Mouse (Mus musculus) WW6 (cell line): ENCODE measurements around the gene Dusp15.

ENCODE experiments used
- DNase-seq: peaks from one replicate; pipeline ENCODE4 v3.0.0-alpha.2; 2013; ENCODE audit warnings: low read depth, low spot score

The Dusp15 gene

DNA sequence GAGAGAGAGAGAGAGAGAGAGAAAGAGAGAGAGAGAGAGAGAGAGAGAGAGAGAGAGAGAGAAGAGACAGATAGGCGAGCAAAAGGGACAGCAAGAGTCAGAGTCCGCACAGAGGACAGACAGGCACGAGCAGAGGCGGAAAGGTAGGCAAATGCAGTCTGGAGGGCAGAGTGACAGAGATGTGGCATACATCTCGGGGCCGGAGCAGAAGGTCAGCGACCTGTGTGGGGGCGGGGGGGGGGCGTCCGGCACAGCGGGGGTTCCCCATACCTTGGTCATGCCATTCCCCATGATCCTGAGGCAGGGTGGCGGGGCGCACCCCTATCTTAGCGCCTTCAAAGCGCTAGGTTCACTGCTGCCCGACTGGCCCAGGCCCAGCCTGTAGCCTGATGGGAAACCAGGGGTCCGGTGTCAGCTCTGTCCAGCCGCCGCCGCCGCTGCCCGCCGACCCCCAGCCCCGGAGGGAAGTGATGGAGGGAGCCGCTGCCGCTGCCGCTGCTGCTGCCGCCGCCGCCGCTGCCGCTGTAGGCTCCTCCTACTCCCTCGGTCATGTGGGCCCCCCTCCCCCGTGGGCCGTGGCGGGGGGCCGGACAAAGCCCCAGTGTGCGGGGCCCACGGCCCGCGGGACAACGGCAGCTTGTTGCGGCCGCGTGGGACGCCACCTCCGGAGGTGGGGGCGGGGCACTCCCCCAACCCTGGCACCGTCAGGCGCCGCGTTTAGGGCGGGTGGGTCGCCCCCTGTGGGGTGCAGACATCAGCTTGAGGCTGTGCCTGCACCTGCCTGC, at the start of gene Dusp15:
TSS of gene Dusp15 (minus strand) at position 634 of the 785 bp plus-strand sequence.
- no peak for DNase-seq

- no peak for DNase-seq
Observed at GRCm38 (mm10) chr2:152997046-152997445, 45.5 kb upstream of the Dusp15 start.

GRCm38 (mm10) chr2:152991529-152991928, 40.0 kb upstream of the Dusp15 start:
- no peak for DNase-seq

GRCm38 (mm10) chr2:152985582-152985981, 34.1 kb upstream of the Dusp15 start:
- DNase-seq, result no peak

DNA sequence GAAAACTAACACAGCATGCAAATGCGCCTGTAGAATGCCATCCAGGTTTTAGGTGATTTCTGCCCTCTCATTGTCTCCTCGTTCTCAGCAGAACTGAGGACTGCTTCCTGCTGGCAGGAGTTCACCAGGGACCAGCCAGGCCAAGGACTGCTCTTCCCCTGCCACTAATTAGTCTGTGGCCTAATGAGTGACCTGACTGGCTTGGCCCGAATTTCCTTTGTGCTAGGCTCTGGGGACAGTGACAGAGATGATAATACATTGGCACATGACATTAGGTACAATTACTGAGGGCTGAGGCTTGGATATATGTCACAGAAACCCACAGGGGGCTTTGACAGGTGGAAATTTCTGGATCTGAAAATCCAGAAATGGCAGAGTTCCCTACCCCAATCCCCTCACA, 25.5 kb upstream of the Dusp15 start:
- DNase-seq, result no peak

DNA sequence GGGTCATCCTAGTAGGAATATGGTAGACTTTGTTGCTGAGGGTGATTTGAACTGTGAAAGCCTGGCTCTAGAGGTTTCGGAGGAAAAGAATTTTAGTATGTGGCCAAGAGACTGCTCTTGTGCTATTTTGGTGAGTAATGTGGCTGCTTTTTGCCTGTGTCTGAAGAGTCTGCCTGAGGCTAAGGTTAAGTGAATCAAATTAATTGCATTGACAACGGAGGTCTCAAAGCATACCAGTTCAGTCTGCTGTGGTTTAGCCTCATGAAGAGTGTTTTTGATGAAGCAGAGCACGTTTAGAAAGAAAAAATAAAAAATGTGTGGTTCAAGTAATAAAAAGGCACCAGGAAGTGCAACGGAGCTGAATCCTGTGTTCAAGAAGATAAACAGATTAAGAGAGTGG, 14.1 kb upstream of the Dusp15 start:
- DNase-seq, result no peak

GRCm38 (mm10) chr2:152962091-152962793, 10.7 kb upstream of the Dusp15 start, which contains the start of gene Ttll9:
TSS of gene Ttll9 (plus strand) at chr2:152962485.
- DNase-seq, result peak; percentile 62

- DNase-seq, result no peak
Observed at GRCm38 (mm10) chr2:152958116-152958515, 6.6 kb upstream of the Dusp15 start.

DNA sequence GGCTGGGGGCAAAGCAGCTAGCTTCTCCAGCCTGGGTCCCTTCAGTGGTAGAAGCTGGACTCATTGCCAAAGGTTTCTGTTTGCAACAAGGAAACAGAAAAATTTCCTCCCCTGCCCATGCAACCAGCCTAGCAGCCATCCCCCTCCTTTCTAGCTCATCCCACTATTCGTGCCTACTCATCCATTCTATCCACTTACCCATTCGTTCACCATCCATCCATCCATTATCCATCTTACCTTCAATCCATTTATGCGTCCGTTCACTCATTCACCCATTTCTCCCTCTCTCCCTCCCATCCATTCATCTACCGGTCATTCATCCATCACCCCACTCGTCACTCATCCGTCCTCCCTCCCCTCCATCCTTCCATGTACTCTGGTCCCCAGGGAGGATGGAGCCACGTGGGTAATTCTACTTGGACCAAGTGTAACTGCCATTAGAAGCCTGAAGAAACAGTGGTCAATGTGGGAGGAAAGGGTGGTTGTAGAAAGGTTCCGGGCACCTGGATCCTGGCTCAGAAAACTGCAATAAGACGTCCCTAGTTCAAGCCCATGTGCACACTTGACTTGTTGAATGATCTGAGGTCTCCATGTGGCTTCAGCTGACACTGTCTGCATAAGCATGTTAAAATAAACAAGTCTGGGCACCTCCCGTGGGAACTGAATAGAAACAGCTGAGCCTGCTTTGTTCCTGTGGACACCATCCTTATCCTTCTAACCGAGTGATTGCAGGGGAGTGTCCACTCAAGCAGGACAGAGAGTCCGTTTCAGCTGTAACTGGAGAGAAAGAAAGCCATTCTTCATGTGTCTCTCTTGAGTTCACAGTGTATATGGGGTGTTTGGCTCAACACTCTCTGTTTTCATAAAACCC, 587 bp upstream of the Dusp15 start:
- DNase-seq, result no peak

- no peak for DNase-seq
Observed at GRCm38 (mm10) chr2:152950358-152951064, 987 bp downstream of the Dusp15 start.

DNA sequence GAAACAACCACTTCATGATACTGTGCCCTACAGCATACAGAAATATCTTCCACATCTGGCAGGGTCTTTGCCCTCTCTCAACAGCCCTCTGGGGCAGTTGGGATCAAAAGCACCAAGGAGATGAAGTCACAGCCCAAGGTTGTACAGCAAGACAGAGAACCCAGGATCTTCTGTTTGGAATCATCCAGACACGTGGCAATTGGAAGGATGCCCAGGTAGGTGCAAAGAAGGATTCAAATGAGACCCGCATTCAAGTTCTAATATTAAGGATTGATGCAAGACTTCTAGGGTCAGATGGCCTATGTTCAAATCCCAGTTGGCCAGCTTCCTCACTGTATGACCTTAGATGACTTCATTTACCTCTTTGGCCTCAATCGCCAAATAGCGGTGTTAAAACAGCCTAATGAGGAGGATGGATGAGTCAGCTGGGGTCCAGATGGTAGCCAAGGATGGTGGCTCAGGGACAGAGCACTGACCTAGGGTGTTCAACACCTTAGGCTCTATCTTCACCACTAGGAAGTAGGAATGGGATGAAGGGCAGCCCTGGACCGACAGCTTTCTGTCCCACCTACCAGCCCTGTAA, 3.0 kb downstream of the Dusp15 start:
- DNase-seq, result no peak

DNA sequence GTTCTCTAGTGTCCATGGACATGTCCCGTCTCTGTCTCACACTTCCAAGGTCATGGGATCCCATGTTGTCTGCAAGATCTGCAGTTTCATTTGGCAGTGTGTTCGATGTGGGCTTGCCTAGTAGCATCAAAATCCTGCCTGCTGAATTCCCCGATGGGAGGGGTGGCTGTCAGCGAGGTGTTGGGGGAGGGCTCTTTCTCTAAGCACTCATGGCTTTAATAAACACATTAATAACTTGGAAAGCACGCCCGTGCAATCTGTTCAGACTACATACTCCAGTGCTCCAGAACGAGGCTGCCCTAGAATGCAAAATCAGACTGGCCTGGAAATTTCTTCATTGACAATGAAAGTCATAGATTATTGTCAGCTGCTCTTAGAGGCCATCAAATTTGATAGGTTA, 4.4 kb downstream of the Dusp15 start:
- no peak for DNase-seq

DNA sequence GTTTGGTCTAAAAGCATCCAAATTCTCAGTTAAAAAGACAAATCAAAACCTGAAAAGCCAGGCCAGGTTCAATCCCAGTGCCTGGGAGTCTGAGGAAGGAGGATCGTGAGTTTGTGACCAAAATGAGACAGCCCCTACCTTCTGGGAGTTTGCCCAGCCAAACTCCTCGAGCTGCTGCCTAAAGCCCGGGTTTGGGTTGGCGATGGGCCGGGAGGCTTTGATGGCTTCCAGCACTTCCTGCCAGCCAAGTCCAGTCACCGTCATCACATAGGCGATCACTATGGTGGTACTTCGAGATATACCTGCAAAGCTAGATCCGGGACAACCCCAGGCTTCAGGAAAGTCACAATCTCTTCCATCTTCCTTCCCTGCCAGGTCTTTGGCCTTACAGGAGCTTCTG, 7.5 kb downstream of the Dusp15 start:
- DNase-seq, result no peak

DNA sequence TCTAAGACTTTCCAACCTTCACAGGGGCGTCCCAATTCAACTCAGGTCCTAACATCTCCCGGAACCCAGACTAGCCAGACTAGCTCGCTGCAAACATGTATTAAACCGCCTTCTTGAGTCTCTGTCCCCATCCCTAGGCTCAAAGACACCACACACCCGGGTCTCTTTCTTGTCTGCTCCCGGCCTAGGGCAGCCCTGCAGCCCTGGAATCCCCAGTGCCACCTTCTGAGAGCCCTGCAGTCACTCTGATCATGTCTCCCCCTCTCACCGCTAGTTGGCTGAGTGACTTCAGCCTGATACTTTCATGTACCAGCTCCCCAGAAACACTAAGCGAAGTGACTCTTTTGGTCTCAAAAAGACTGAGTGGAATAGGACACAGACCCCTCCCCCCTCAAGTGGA, 7.9 kb downstream of the Dusp15 start:
- DNase-seq, result no peak

- no peak for DNase-seq
Observed at GRCm38 (mm10) chr2:152942898-152943515, 8.5 kb downstream of the Dusp15 start.

GRCm38 (mm10) chr2:152941776-152942175, 9.7 kb downstream of the Dusp15 start:
- no peak for DNase-seq

GRCm38 (mm10) chr2:152941106-152941505, 10.4 kb downstream of the Dusp15 start:
- DNase-seq, result no peak

DNA sequence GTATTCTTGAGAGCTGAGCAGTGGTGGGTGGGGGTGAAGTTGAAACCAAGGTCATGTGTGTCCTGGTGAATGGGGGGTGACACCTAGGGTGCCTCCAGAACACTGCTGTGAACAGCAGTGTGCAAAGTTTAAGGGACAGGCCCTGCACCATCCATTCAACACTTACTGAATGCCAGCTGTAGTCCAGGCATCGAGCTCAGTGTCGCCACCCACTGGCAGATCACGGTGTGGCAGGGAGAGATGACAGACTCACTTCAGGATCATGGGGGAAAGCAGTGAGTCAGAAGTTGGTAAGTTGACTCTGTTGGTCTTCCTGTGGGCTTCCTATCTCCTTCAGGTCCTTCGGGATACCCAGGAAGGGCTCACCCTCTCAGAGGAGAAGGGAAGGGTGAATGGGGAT, 11.7 kb downstream of the Dusp15 start:
- DNase-seq, result no peak

DNA sequence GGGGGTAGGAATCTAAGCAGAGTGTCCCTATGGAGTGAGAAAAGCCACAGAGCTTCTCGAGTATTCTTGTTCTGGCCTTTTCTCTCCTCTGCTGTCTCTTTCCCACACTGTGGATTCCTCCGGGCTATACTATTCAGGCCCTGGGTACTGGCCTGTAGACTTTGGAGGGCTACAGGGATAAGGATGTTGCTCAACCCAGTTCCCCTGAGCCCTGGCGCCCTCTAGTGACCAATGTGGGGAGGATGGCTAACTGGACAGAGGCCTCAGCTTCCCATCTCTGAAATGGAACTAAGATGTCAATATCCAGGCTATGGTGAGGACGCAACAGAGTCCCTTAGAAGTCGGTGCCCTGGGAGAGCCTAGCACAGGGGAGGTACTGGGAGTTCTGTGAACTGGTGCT, 17.9 kb downstream of the Dusp15 start:
- DNase-seq, result peak; percentile 43

- no peak for DNase-seq
Observed at GRCm38 (mm10) chr2:152933048-152933447, 18.4 kb downstream of the Dusp15 start, which contains the start of gene Foxs1. TSS of gene Foxs1 (minus strand) at chr2:152933208.
